Mouse (Mus musculus) adipocyte (in vitro differentiated cells): ENCODE measurements around the gene Haus7.
A peak's percentile ranks its signal among the peaks of the same experiment; 100 is the strongest.
"Not testable (repeated sequence)": the region's sequence is repeated elsewhere in the genome, so short reads cannot be mapped to it uniquely, and the experiment has no call there.

ENCODE experiments used
- DNase-seq: peaks from one replicate; pipeline ENCODE4 v3.0.0-alpha.2; 2016; ENCODE audit warnings: low spot score

Gene Haus7

DNA sequence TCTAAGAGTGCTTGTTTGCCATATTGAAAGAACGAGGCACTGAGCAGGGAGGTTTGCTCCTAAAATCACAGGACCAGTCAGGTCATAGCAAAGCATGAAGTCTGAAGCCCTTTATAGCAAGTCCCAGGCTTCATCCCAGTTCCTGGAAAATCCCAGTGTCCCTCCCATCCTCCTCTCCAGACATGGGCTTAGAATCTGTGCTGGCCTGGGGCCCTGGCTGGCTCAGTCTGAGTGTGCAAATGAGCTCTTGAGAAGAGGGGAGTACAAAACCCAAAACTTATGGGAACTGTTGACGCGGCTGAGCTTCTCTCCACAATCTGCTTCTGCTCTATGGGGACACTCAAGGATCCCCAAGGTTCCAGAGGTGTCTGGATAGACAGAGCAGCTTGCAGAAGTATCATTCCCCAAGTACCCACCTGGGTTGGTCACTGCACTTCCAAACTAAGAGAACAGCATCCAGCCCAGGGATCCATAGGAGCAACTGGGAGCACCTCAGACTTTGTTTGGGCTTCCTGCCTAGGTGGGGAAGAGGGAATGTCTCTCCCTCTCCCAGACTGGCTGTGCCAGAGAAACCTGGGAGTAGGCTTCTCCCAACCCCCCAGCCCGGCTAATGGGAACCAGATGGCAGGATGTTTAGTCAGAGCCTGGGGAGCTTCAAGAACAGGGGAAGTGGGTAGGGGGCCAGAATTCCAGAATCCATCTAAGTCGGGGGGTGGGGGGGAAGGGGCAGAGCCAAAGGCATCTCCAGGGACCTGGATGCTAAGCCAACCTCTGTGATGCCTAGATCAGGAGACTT, 8.8 kb upstream of the Haus7 start:
- peak; percentile 71 for DNase-seq

- DNase-seq: peak; percentile 86
These were observed 6.8 kb upstream of the Haus7 start for GRCm38 (mm10) chrX:73465483-73466186.

DNA sequence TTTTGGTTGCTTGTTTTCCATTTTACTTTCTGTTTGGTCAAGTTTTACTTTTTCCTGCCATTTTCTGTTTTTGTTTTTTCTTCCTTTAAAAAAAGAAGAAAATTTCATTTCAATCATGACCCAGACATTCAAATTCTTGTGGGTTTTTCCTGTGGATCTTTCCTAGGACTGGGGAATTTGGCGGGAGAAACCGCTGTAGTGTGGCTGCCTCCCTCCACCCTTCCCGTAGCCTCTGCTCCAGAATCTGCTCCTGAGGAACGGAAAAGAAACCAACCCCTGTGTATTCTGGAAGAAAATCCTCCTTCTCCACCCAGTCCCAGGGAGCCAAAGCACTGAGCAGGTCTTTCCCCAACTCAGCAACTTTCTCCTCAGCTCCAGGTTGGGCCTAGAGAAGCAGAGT, 1.9 kb upstream of the Haus7 start:
- DNase-seq: no peak

- peak; percentile 60 for DNase-seq
These were observed 6.9 kb downstream of the Haus7 start for GRCm38 (mm10) chrX:73451949-73452348.

- DNase-seq: peak; percentile 22
These were observed 17.4 kb downstream of the Haus7 start for GRCm38 (mm10) chrX:73441428-73441827.

- DNase-seq: no peak
These were observed 23.6 kb downstream of the Haus7 start, which contains the start of gene Trex2 for GRCm38 (mm10) chrX:73435252-73435651. Trex2 (minus strand) TSS chrX:73435344.

GRCm38 (mm10) chrX:73432850-73433249, 26.0 kb downstream of the Haus7 start:
- no peak for DNase-seq

DNA sequence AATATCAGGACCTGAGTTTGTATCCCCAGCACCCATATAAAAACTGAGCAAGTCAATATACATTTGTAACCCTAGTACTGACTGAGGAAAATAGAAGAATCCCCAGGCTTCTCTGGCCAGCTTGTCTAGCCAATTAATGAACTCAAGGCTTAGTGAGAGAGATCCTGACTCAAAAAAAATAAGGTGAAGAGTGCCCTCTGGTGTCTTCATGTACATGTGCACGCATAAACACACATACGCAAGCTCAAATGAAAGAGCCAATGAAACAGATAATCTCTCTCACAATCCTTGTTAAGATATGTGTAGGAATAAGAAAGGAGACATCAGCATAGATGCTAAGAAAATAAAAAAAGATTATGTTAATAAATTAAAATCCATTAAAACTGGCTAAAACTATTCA, 28.8 kb downstream of the Haus7 start:
- peak; percentile 15 for DNase-seq

DNA sequence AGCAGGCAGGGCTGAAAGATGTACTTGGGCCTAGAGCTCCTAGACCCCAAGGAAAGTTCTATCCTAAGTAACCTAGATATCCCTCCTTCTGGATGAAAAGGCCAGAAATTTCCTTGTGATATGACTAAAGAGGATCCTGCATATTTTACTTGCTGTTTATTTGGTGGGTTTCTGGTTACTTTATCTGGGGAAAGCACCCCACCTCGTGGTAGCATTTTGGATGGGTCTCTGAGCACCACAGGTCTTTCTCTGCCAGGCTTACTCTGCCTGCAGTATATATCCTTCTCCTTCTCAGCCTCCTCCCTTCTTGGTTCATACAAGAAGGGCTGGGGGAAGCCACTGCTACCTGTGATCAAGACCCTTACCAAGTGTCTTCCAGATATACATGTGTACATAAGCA, 46.1 kb downstream of the Haus7 start:
- DNase-seq: no peak

DNA sequence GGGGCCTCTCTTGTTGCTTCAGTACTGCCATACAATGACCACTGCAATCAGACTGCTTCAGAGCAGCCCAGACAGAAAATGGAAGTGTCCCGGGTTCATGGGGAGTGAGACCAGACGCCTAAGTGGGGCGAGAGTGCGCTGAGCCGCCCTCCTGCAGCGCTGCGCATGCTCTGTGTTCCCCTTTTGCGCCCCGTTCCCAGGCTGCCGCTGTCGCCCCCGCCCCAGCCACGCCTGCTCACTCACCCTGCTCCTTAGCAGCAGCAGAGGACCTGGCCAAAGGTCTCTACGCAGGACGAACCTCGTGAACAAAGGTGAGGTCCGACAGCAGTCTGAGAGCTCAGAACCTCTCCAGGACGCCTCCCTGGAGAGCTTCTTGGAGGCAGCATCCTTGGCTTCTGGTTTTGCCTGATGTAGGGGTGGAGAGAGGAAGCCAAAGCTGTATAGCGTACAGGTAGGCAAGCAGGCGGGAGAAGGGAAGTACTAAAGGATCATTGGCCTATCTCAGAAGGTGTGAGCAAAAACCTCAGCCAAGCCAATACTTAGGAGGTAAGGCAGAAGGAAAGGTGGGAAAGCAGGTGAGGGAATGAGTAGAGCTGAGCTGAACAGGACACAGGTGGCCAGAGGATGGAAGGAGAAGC, 47.8 kb downstream of the Haus7 start, which contains the start of gene Zfp92:
Zfp92 (plus strand) TSS at position 217 of the 638 bp plus-strand sequence.
- no peak for DNase-seq

GRCm38 (mm10) chrX:73401616-73402015, 57.2 kb downstream of the Haus7 start:
- DNase-seq: no peak

DNA sequence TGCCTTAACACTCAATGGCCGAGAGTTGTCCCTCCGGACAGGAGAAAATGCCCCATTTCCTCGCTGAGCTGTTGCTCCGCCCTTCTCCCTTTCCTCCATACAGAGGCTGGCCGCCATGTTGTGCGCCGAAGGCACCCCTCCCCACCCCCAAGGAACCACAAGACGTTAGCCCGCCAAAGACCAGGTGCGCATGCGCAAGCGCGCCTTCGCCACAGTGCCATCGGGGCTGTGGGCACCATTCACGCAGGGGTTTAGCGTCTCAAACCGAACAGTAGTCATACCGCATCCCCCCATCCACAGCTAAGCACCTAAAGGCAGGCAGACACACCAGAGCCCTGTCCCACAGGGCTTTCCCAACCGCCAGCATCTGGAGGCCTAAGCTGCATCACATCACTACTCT, 57.9 kb downstream of the Haus7 start:
- DNase-seq: no peak

GRCm38 (mm10) chrX:73398636-73399035, 60.2 kb downstream of the Haus7 start, which contains the start of gene Gm18336:
Gm18336 (minus strand) TSS chrX:73398736.
- DNase-seq: not testable (repeated sequence)

DNA sequence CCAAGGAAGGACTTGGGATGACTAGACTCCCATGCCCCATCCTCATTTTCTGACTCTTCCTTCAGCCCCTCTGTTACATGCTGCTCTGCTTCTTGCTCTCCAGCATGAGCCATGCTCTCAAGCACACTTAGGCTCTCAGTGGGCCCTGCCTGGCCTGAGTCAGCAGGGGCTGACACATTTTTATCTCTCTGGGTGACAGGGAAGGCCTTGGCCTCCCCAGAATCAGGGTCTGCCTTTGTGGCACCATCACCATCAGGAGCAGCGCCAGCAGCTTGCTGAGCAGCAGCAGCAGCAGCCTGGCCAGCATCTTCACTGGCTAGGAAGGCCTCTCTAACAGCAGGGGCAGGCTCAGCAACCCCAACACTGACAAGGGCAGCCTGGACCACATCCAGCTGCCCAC, 62.4 kb downstream of the Haus7 start:
- no peak for DNase-seq

DNA sequence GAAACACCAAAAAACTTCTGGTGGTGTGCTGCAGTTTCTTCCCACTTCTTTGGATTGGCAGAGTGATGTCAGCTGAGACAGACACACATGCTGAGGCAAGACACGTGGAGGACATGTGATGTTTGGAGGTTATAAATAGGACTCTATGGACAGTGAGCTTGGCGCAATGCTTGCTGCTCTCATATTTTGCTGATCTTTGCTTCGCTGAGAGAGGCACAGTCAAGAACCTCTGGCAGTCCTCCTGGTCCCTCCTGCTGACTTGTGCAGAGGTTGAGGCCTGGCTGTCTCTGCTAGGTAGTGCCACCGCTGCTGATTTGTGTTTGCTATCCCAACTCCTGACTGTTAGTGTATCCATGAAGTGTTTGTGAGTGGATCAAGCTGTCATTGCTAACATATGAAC, 67.4 kb downstream of the Haus7 start:
- DNase-seq: peak; percentile 28
